Mouse (Mus musculus) kidney, adult 2 months (tissue): Measurements from ENCODE around the gene Josd1.

ENCODE experiments used
- CTCF ChIP-seq: fragments of 200-500 bp; conservative IDR thresholded peaks from 2 replicates; pipeline ENCODE4 v1.5.1; 2011; ENCODE audit warnings: low read depth, mild to moderate bottlenecking, control low read depth, low read length, moderate library complexity, mixed read lengths; ENCODE audit not compliant: insufficient read depth, insufficient read length
- POLR2A ChIP-seq: fragments of 200-500 bp; IDR thresholded peaks from one replicate; pipeline ENCODE4 v1.6.1; 2011; ENCODE audit warnings: low read depth, low read length, control low read depth

DNA sequence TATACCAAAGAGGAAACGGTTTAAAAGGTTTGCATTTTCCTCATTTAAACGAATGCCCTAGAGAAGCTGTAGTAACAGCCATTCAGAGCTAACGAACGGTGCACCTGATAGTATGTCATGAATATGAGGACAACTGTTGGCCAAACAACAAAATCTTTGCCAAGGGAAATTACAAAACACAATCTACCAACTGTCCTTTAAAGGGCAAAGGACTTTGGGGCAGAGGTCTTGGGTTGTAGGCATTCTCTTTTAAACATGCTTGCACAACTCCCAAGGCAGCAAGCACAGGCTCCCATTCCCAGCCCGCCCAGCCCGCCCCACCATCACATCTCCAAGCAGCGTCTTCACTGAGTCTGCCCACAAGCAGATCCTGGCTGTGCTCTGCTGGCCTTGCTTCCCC, 43.8 kb upstream of the Josd1 start:
- TF ChIP-seq CTCF (no peak), POLR2A (no peak)
